Mouse (Mus musculus) G1E (cell line): ENCODE results near the gene Gm4981. TPM values are rescaled to one million over a fixed set of nuclear protein-coding genes. Genes with fewer than 3 reads are reported as not detected.

ENCODE experiments used
- ATAC-seq: 2 replicates; pipeline ENCODE4 v1.8.0; 2016; ENCODE audit warnings: mild to moderate bottlenecking; ENCODE audit not compliant: insufficient number of reproducible peaks, poor library complexity, low FRiP score, severe bottlenecking; ENCODE audit errors: extremely low read depth
- DNase-seq: peaks from one replicate; pipeline ENCODE4 v3.0.0; 2012; ENCODE audit warnings: low spot score
- H3K27me3 ChIP-seq: 2 replicates; pipeline ENCODE4 v1.6.1; 2012; ENCODE audit warnings: mild to moderate bottlenecking, low read length, inconsistent platforms; ENCODE audit not compliant: insufficient read depth
- H3K36me3 ChIP-seq: replicated peaks from 2 replicates; pipeline ENCODE3; 2012; ENCODE audit warnings: mild to moderate bottlenecking, inconsistent platforms
- H3K4me1 ChIP-seq: 2 replicates; pipeline ENCODE4 v1.6.1; 2012; ENCODE audit warnings: low read depth, low read length, inconsistent platforms, mixed read lengths; ENCODE audit not compliant: insufficient read depth
- H3K4me3 ChIP-seq: 2 replicates; pipeline ENCODE4 v1.5.1; 2012; ENCODE audit warnings: low read depth, mild to moderate bottlenecking, inconsistent platforms, low read length, moderate library complexity, mixed read lengths
- H3K9me3 ChIP-seq: replicated peaks from 2 replicates; pipeline ENCODE4 v1.6.1; 2012; ENCODE audit warnings: inconsistent platforms
- CTCF ChIP-seq: IDR thresholded peaks from 2 replicates; pipeline ENCODE4 v1.5.1; 2012; ENCODE audit warnings: low read depth, low read length, inconsistent platforms, mixed read lengths
- GATA1 ChIP-seq: IDR thresholded peaks from 2 replicates; pipeline ENCODE4 v1.6.1; 2012; ENCODE audit warnings: borderline replicate concordance, low read length, inconsistent platforms, mixed read lengths
- GATA2 ChIP-seq: IDR thresholded peaks from 2 replicates; pipeline ENCODE4 v1.6.1; 2012; ENCODE audit warnings: low read depth, low read length, inconsistent platforms, borderline replicate concordance
- POLR2AphosphoS5 ChIP-seq: IDR thresholded peaks from 2 replicates; pipeline ENCODE4 v1.6.1; 2012; ENCODE audit warnings: low read depth, low read length, inconsistent platforms; ENCODE audit not compliant: insufficient replicate concordance
- TAL1 ChIP-seq: conservative IDR thresholded peaks from 2 replicates; pipeline ENCODE4 v1.6.1; 2012; ENCODE audit warnings: low read depth, low read length, inconsistent platforms, mixed read lengths
- polyA plus RNA-seq: library from polyadenylated mRNA; stranded (reverse); fragments of >175 nt; gene quantifications from 2 replicates; pipeline ENCODE4 v1.2.3, GENCODE M21; 2012
- total RNA-seq, 2 experiments: library from RNA; stranded (forward) in 1 of 2; stranded (reverse) in 1 of 2; fragments of 200-1000 nt in 1 of 2; fragments of >200 nt in 1 of 2; fragmentation: Nextera tagmentation in 1 of 2; gene quantifications; 2 replicates each; pipeline ENCODE4 v1.2.3; 2014 to 2017

Gene Gm4981
- total RNA-seq (2014; fragmentation: Nextera tagmentation) (not detected in 2 replicates), total RNA-seq (2017) (not detected in 2 replicates), polyA plus RNA-seq (not detected in 2 replicates)

GRCm38 (mm10) chr10:58236613-58237012, at the start of gene Gm4981:
Gene Gm4981 (minus strand): TSS chr10:58236701.
- no peak for ATAC-seq

GRCm38 (mm10) chr10:58282238-58282637, 45.7 kb upstream of the Gm4981 start:
- TF ChIP-seq CTCF (no peak), TAL1 (no peak), POLR2AphosphoS5 (no peak), GATA2 (no peak), GATA1 (no peak)
- DNase-seq (no peak), ATAC-seq (no peak)
- Histone ChIP-seq H3K27me3 (no peaks in the 10 kb centered on the region), H3K4me1 (no peaks in the 10 kb centered on the region), H3K9me3 (no peaks in the 10 kb centered on the region), H3K36me3 (peaks cover 41% of the 10 kb centered on the region), H3K4me3 (no peak overlapping the region)

More at GRCm38 (mm10) chr10:58236613-58237012, at the start of gene Gm4981:
- Histone ChIP-seq H3K36me3 (no peaks in the 10 kb centered on the region), H3K27me3 (no peaks in the 10 kb centered on the region; the same call in 1 of the 2 replicates), H3K4me1 (no peaks in the 10 kb centered on the region), H3K4me3 (no peak within 1 kb of the TSS), H3K9me3 (peaks cover 7% of the 10 kb centered on the region)
- no peak for DNase-seq
- TF ChIP-seq GATA2 (no peak), TAL1 (no peak), POLR2AphosphoS5 (no peak), CTCF (no peak), GATA1 (no peak)

- H3K36me3 ChIP-seq = peaks cover 25% of the 10 kb centered on the region
- no peak for ATAC-seq
- H3K27me3 ChIP-seq = no peaks in the 10 kb centered on the region
- H3K4me3 ChIP-seq = no peak overlapping the region
- H3K4me1 ChIP-seq = peaks cover 5% of the 10 kb centered on the region; the same call in 1 of the 2 replicates
- H3K9me3 ChIP-seq = no peaks in the 10 kb centered on the region
- TF ChIP-seq CTCF = no peak
- no peak for TF ChIP-seq GATA2
- TF ChIP-seq POLR2AphosphoS5 = no peak
- no peak for DNase-seq
These were observed 22.0 kb upstream of the Gm4981 start for GRCm38 (mm10) chr10:58258466-58258865.

DNA sequence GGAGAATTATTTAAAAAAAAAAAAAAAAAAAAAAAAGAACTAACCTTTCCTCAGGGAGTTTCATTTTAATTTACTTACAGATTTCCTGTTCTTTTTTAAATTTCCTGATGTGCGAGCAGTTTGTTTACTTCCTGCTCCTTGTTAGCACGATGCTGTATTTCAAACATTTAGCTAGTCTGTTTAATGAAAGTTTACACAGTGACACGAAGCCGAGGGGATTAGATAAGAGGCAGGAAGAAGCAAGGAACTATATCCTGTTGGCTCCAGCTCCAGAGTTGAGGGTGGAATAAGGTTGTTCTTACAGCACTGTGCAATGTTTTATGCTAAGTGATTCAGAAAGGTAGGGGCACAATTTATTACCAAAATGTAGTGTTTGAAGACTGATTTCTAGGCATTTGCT, 19.5 kb upstream of the Gm4981 start:
- Histone ChIP-seq H3K4me1 (peaks cover 5% of the 10 kb centered on the region; the same call in 1 of the 2 replicates), H3K9me3 (no peaks in the 10 kb centered on the region), H3K4me3 (peak overlapping the region; percentile 81), H3K36me3 (peaks cover 18% of the 10 kb centered on the region), H3K27me3 (no peaks in the 10 kb centered on the region)
- TF ChIP-seq GATA1 (no peak), TAL1 (no peak)
- ATAC-seq = no peak
- no peak for DNase-seq

- Histone ChIP-seq H3K27me3 (no peaks in the 10 kb centered on the region), H3K9me3 (no peaks in the 10 kb centered on the region), H3K4me3 (peak within 1 kb of the TSS; percentile 81), H3K4me1 (peaks cover 5% of the 10 kb centered on the region; the same call in 1 of the 2 replicates), H3K36me3 (peaks cover 18% of the 10 kb centered on the region)
- DNase-seq = peak; percentile 76
- TF ChIP-seq GATA2 (no peak), GATA1 (no peak), CTCF (no peak), TAL1 (no peak), POLR2AphosphoS5 (no peak)
- ATAC-seq = peak; percentile 99
These were observed 18.9 kb upstream of the Gm4981 start, which contains the start of gene Gcc2 for GRCm38 (mm10) chr10:58255213-58255892. Gene Gcc2 (plus strand): TSS chr10:58255497.

DNA sequence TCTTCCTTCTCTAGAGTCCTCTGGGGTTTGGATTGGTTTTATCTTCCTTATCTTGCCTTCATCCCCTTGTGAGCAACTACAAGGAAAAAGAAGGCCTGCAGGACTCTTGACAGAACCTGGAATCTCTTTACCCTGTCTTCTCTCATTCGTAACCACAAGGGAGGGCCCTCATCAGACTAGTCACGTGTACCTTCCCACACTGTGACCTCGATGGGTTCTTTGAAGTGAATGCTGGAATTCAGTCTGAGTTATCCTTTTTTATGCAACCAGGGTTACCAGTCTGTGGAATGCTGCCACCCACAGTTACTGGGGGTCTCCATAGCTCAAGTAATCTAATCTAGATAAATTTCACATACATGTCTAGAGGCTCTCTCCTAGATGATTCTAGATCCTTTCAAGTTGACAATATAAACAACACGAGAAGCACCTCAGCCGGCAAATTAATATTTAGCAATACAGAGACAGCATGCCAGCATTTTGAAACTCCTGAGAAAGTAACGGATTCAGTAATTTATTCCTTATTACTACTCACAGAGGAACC, 18.2 kb upstream of the Gm4981 start:
- TF ChIP-seq TAL1 = no peak
- no peak for TF ChIP-seq POLR2AphosphoS5
- no peak for TF ChIP-seq GATA2
- no peak for TF ChIP-seq CTCF
- TF ChIP-seq GATA1 = no peak
- peak overlapping the region; percentile 81 for H3K4me3 ChIP-seq
- H3K36me3 ChIP-seq = peaks cover 14% of the 10 kb centered on the region
- no peaks in the 10 kb centered on the region for H3K27me3 ChIP-seq
- ATAC-seq = no peak
- H3K4me1 ChIP-seq = peaks cover 5% of the 10 kb centered on the region; the same call in 1 of the 2 replicates
- no peaks in the 10 kb centered on the region for H3K9me3 ChIP-seq
- DNase-seq = no peak
